Mouse (Mus musculus): Measurements from ENCODE around the gene Rbfox3. TPM values are rescaled to one million over a fixed set of nuclear protein-coding genes. Genes with fewer than 3 reads are reported as not detected.

Gene Rbfox3
- polyA plus RNA-seq, 1 experiment from 2014 or later = 69.4 TPM

DNA sequence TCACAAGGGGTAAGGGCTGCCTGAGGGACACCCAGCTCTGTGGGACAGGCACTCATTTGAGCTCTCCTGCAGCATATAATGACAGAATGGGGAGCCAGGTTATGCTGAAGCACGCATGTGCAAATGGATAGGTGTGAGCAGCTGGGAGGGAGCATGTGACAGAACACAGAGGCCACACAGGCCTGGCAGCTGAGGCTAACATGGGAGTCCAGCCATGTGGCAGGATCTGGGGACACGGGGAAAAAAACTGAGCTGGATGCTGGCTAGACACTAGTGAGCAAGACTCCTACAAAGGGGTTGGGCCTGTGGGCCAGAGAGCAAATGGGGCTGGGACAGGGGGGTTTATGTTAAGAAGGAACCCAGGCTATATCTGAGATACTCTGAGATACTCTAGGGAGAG is 141.9 kb downstream of the Rbfox3 start:
- no peaks in the 10 kb centered on the region for H3K36me3 ChIP-seq (ENCODE audit: control insufficient read depth, insufficient read depth, low read length)
- no peaks in the 10 kb centered on the region for H3K9me3 ChIP-seq (ENCODE audit: control insufficient read depth, low read length)
- peaks cover 51% of the 10 kb centered on the region for H3K4me1 ChIP-seq (ENCODE audit: control insufficient read depth, insufficient read depth, low read depth, low read length)
- H3K4me2 ChIP-seq (ENCODE audit: low read length) = no peak overlapping the region
- H3K9ac ChIP-seq (ENCODE audit: low read depth, low read length) = peak overlapping the region; percentile 29
- 37% methylated on average over 2 of the region's 2 CpGs for WGBS
- ATAC-seq = no peak
- no peaks in the 10 kb centered on the region for H3K27me3 ChIP-seq (replicated peaks; ENCODE audit: control insufficient read depth, insufficient read depth, low read length)
- H3K4me3 ChIP-seq (ENCODE audit: low read length) = no peak overlapping the region
- H3K27ac ChIP-seq (ENCODE audit: low read depth, low read length) = no peak overlapping the region

DNA sequence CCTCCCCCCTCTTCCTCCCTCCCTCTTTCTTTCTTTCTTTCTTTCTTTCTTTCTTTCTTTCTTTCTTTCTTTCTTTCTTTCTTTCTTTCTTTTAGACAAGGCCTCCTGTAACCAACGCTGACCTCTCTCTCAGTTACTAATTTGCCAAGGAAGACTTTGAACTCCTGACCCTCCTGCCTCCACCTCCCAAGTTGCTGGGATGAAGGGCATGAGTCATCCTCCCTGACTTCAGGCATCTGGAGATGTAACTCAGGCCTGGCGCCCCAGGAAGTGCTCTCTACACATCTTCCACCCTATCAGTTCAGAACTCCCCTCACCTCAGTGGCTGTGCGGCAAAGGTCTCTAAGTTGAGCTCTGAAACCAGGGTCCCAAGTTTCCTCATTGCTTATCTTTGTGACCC is 143.0 kb downstream of the Rbfox3 start:
- Histone ChIP-seq H3K27ac (ENCODE audit: low read depth, low read length) (peak overlapping the region; percentile 31; the same call in 1 of the 2 replicates), H3K4me1 (ENCODE audit: control insufficient read depth, insufficient read depth, low read depth, low read length) (peaks cover 48% of the 10 kb centered on the region)
- WGBS = 83% methylated on average over 3 of the region's 3 CpGs

DNA sequence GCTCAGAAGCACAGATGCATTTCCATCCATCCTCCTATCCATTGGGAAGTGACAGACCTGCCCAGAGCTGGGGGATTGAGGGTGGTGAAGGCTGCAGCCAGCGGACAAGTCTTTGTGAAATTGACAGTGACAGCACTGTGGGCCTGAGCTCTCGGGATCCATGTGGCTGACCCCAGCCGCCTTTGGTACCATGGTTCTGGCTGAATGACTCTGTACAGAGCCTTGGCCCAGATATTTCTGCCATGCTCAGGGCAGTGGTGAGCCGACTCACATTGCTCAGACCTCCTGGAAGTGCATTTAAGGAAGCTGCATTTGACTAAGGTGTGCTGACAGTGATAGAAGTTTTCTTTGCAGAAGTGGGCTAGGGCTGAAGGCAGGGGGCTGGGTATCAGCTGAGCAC is 144.0 kb downstream of the Rbfox3 start:
- Histone ChIP-seq H3K27ac (ENCODE audit: low read depth, low read length) (0 out of 2 replicates have a peak overlapping the region, but pooled peaks have one; percentile 5), H3K4me1 (ENCODE audit: control insufficient read depth, insufficient read depth, low read depth, low read length) (peaks cover 38% of the 10 kb centered on the region), H3K27me3 (replicated peaks; ENCODE audit: control insufficient read depth, insufficient read depth, low read length) (no peaks in the 10 kb centered on the region), H3K9ac (ENCODE audit: low read depth, low read length) (no peak overlapping the region), H3K4me2 (ENCODE audit: low read length) (no peak overlapping the region), H3K9me3 (ENCODE audit: control insufficient read depth, low read length) (no peaks in the 10 kb centered on the region), H3K36me3 (ENCODE audit: control insufficient read depth, insufficient read depth, low read length) (no peaks in the 10 kb centered on the region), H3K4me3 (ENCODE audit: low read length) (no peak overlapping the region)
- 41% methylated on average over 4 of the region's 4 CpGs for WGBS
- no peak for ATAC-seq

More for the DNA sequence above, 143.0 kb downstream of the Rbfox3 start:
- H3K9me3 ChIP-seq (ENCODE audit: control insufficient read depth, low read length) = no peaks in the 10 kb centered on the region
- no peak overlapping the region for H3K9ac ChIP-seq (ENCODE audit: low read depth, low read length)
- H3K27me3 ChIP-seq (replicated peaks; ENCODE audit: control insufficient read depth, insufficient read depth, low read length) = no peaks in the 10 kb centered on the region
- no peak overlapping the region for H3K4me3 ChIP-seq (ENCODE audit: low read length)
- H3K4me2 ChIP-seq (ENCODE audit: low read length) = no peak overlapping the region
- no peak for ATAC-seq
- H3K36me3 ChIP-seq (ENCODE audit: control insufficient read depth, insufficient read depth, low read length) = no peaks in the 10 kb centered on the region

DNA sequence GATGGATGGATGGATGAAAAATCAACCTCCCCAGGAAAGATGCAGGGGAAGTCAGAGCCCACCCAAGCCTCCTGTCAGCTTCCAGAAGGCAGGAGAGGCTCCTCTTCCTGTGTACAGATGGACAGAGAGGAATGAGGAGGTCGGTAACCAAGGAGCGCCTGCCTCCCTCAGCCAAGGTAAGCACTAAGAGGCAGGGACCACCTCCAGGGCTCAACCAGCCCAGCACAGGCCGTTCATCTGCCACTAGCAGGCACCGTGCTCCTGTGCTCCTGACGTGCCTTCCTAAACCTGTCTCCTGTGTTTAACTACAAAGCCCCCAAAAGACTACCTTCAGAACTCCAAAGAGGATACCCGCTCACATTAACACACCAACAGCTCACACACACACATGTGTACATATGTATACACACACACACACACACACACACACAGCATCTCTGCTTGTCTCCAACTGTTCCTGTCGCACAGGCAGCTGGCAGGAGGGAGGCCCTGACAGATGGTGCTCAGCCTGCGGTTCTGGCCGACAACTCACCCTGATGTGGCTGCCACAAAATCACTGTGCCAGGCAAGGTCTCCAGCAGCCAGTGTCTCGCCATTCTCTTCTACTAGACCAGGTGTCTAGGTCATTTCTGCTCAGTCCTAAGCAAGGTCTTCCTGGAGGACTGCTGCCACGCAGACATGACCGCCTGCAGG is 151.0 kb downstream of the Rbfox3 start:
- Histone ChIP-seq H3K27ac (ENCODE audit: low read depth, low read length) (peak overlapping the region; percentile 70), H3K4me3 (ENCODE audit: low read length) (no peak overlapping the region), H3K9ac (ENCODE audit: low read depth, low read length) (no peak overlapping the region), H3K4me2 (ENCODE audit: low read length) (no peak overlapping the region), H3K36me3 (ENCODE audit: control insufficient read depth, insufficient read depth, low read length) (no peaks in the 10 kb centered on the region), H3K27me3 (replicated peaks; ENCODE audit: control insufficient read depth, insufficient read depth, low read length) (no peaks in the 10 kb centered on the region), H3K9me3 (ENCODE audit: control insufficient read depth, low read length) (no peaks in the 10 kb centered on the region), H3K4me1 (ENCODE audit: control insufficient read depth, insufficient read depth, low read depth, low read length) (peaks cover 10% of the 10 kb centered on the region)
- 55% methylated on average over 12 of the region's 12 CpGs for WGBS
- peak; percentile 46; the same call in 1 of the 2 replicates for ATAC-seq

DNA sequence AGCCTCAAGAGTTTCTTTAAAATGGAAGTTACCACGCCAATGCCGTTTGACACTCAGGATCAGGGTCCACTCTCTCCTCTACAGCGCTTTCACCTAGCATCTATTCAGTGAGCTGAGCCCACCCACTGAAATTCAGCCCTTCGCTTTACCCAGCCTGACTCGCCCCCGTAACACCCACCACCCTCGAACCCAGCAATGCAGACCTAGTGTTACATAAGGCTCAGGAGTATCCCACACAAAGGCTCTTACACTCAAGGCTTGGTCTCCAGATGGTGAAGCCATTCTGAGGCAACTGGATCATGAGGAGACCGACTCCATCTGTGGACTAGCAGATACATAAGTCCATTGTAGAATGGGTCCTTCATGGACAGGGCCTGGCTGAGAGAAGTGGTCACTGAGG is 152.2 kb downstream of the Rbfox3 start:
- no peak overlapping the region for H3K4me3 ChIP-seq (ENCODE audit: low read length)
- no peaks in the 10 kb centered on the region for H3K27me3 ChIP-seq (replicated peaks; ENCODE audit: control insufficient read depth, insufficient read depth, low read length)
- no peaks in the 10 kb centered on the region for H3K36me3 ChIP-seq (ENCODE audit: control insufficient read depth, insufficient read depth, low read length)
- H3K27ac ChIP-seq (ENCODE audit: low read depth, low read length) = no peak overlapping the region
- H3K9me3 ChIP-seq (ENCODE audit: control insufficient read depth, low read length) = no peaks in the 10 kb centered on the region
- ATAC-seq = no peak
- H3K4me2 ChIP-seq (ENCODE audit: low read length) = no peak overlapping the region
- peaks cover 20% of the 10 kb centered on the region for H3K4me1 ChIP-seq (ENCODE audit: control insufficient read depth, insufficient read depth, low read depth, low read length)
- H3K9ac ChIP-seq (ENCODE audit: low read depth, low read length) = no peak overlapping the region
- WGBS = 92% methylated on average over 8 of the region's 8 CpGs

DNA sequence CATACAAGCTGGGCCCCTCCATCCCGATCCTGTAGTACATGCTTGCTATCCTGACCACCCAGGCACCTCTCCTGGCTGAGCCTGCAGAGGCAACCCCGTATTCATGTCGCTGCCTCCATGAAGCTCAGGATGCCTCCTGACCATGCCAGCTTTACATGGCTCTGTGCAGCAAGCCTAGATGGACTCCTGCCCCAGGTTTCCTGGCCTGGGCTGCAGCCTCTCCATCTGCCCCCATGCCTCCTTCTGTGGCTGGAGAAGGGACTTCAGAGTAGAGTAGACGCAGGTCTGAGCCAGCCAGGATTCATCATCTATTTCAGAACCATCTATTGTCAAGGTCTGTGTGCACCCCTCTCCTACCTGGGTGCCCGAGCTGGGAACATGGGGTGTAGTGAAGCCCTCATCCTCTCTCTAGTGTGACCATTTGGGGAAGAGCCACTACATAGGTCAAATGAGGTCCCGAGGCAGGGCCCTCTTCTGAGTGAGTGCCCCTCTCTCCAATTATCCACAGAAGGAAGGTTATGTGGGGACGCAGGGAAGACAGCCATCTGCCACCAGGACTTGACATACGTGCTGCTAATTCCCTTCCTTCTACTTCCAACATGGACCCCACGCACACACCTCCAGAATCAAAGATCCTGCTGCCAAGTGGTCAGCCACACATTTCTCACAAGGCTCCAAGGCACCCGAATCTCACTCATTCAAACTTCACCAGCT is 153.0 kb downstream of the Rbfox3 start:
- ATAC-seq = no peak
- no peaks in the 10 kb centered on the region for H3K9me3 ChIP-seq (ENCODE audit: control insufficient read depth, low read length)
- no peak overlapping the region for H3K9ac ChIP-seq (ENCODE audit: low read depth, low read length)
- no peak overlapping the region for H3K4me3 ChIP-seq (ENCODE audit: low read length)
- H3K27ac ChIP-seq (ENCODE audit: low read depth, low read length) = no peak overlapping the region
- H3K36me3 ChIP-seq (ENCODE audit: control insufficient read depth, insufficient read depth, low read length) = no peaks in the 10 kb centered on the region
- H3K4me1 ChIP-seq (ENCODE audit: control insufficient read depth, insufficient read depth, low read depth, low read length) = peaks cover 24% of the 10 kb centered on the region
- no peaks in the 10 kb centered on the region for H3K27me3 ChIP-seq (replicated peaks; ENCODE audit: control insufficient read depth, insufficient read depth, low read length)
- 82% methylated on average over 10 of the region's 10 CpGs for WGBS
- no peak overlapping the region for H3K4me2 ChIP-seq (ENCODE audit: low read length)

DNA sequence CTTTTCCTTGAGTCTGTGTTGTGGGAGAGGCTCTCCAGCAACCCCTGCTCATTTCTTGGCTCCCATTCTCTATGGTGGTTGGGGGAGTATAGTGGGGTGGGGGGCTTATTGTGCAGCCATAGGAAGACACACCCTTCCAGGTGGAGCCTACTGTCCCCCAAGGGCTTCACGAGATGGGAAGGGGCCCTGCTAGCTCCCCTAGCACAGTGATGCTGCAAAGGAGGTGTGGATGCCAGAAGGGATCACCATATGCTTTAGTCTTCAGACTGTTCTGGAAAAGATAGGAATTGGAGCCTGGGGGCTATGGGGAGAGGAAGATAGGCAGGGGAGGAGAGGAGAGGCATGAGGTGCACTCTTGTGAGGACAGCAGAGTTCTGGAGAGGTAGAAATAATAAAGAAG is 153.9 kb downstream of the Rbfox3 start:
- no peak overlapping the region for H3K9ac ChIP-seq (ENCODE audit: low read depth, low read length)
- no peaks in the 10 kb centered on the region for H3K36me3 ChIP-seq (ENCODE audit: control insufficient read depth, insufficient read depth, low read length)
- H3K9me3 ChIP-seq (ENCODE audit: control insufficient read depth, low read length) = no peaks in the 10 kb centered on the region
- H3K4me1 ChIP-seq (ENCODE audit: control insufficient read depth, insufficient read depth, low read depth, low read length) = peaks cover 27% of the 10 kb centered on the region
- no peaks in the 10 kb centered on the region for H3K27me3 ChIP-seq (replicated peaks; ENCODE audit: control insufficient read depth, insufficient read depth, low read length)
- 69% methylated on average over 1 of the region's 1 CpGs for WGBS
- ATAC-seq = no peak
- no peak overlapping the region for H3K4me3 ChIP-seq (ENCODE audit: low read length)
- no peak overlapping the region for H3K27ac ChIP-seq (ENCODE audit: low read depth, low read length)
- no peak overlapping the region for H3K4me2 ChIP-seq (ENCODE audit: low read length)

DNA sequence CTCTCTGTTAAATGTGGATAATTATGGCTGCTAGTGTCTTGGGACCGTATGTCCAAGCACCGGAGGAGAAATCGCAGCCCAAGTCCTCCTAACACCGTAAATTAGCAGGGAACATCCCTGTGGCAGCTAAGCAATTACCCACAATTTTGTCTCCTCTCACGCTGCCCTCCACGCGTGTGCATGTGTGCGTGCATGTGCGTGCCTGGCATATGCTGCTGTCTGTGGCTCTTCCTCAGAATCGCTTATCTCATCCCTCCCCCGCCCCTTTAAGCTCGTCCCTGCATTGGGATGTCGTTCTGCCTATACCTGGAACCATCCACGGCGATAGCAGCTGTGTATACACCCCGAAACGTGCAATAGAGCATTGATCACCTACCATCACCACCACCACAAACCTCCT is 156.4 kb downstream of the Rbfox3 start:
- ATAC-seq = no peak

DNA sequence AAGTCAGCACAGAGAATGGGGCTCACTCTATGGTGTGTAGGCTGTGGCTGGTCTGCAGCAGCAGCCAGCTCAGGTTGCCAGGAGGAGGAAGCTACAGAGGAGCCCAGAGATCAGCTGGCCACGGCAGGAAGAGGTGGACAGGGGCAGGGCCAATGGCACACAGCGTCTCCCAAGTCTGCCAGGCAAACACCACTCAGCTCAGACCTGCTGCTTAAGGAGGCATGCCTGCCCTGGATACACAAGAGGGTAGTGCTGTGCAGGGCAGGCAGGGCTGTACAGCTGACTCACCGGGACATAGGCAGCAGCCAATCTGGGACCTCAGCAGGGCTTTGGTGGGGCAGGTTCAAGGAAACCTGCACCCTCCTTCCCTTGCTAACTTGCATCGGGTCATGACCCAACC is 156.9 kb downstream of the Rbfox3 start:
- Histone ChIP-seq H3K27ac (ENCODE audit: low read depth, low read length) (no peak overlapping the region), H3K27me3 (replicated peaks; ENCODE audit: control insufficient read depth, insufficient read depth, low read length) (no peaks in the 10 kb centered on the region), H3K4me2 (ENCODE audit: low read length) (no peak overlapping the region), H3K4me3 (ENCODE audit: low read length) (no peak overlapping the region), H3K36me3 (ENCODE audit: control insufficient read depth, insufficient read depth, low read length) (no peaks in the 10 kb centered on the region), H3K9me3 (ENCODE audit: control insufficient read depth, low read length) (no peaks in the 10 kb centered on the region), H3K9ac (ENCODE audit: low read depth, low read length) (0 out of 2 replicates have a peak overlapping the region, but pooled peaks have one; percentile 4), H3K4me1 (ENCODE audit: control insufficient read depth, insufficient read depth, low read depth, low read length) (peaks cover 37% of the 10 kb centered on the region)
- ATAC-seq = peak; percentile 30; the same call in 1 of the 2 replicates
- WGBS = 27% methylated on average over 4 of the region's 4 CpGs

More for the DNA sequence above, 156.4 kb downstream of the Rbfox3 start:
- Histone ChIP-seq H3K4me3 (ENCODE audit: low read length) (no peak overlapping the region), H3K27ac (ENCODE audit: low read depth, low read length) (no peak overlapping the region), H3K9ac (ENCODE audit: low read depth, low read length) (peak overlapping the region; percentile 4; the same call in 1 of the 2 replicates), H3K9me3 (ENCODE audit: control insufficient read depth, low read length) (no peaks in the 10 kb centered on the region), H3K27me3 (replicated peaks; ENCODE audit: control insufficient read depth, insufficient read depth, low read length) (no peaks in the 10 kb centered on the region), H3K4me1 (ENCODE audit: control insufficient read depth, insufficient read depth, low read depth, low read length) (peaks cover 41% of the 10 kb centered on the region), H3K4me2 (ENCODE audit: low read length) (0 out of 2 replicates have a peak overlapping the region, but pooled peaks have one; percentile 5), H3K36me3 (ENCODE audit: control insufficient read depth, insufficient read depth, low read length) (no peaks in the 10 kb centered on the region)
- 66% methylated on average over 17 of the region's 17 CpGs for WGBS

All from hindbrain, embryonic 16.5 days (tissue).